Mouse (Mus musculus): ENCODE data around the gene Coil. TPM values are rescaled to one million over a fixed set of nuclear protein-coding genes. Genes with fewer than 3 reads are reported as not detected.

The Coil gene
- polyA plus RNA-seq, 1 experiment = 101 TPM

DNA sequence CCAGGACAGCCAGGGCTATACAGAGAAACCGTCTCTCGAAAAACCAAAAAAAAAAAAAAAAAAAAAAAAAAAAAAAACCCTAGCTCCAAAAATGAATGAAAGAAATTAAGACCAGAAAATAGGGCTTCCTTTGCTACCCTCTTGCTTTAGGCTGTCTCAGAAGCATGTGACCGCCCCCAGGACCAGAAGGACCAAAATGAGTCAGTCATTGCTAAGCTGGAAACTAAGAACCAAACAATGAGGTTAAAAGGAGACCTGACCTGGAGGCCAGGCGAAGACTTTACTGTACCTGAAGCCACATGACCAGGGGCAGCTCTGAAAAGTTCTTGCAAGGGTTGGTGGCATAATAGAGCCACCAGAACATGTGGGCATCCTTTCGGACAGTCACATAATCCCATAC is 17.9 kb upstream of the Coil start:
- H3K27me3 ChIP-seq (ENCODE audit: control insufficient read depth, insufficient read depth, low read length) = no peaks in the 10 kb centered on the region

DNA sequence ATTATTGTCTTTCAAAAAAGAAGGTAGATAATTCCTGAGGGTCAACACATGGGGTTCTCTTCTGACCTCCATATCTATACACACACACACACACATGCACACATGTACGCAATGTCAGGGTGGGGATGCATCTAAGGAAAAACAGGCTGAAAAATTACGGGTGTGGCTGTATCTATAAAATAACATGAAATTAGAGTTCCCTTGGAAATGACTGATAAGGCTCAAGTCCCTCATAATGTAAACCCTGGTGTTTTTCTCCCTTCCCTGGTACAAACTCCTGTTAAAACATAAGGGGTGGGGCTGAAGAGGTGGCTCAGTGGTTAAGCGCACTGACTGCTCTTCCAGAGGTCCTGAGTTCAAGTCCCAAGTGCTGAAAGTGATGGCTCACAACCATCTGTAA is 16.5 kb upstream of the Coil start:
- Histone ChIP-seq H3K27me3 (ENCODE audit: control insufficient read depth, insufficient read depth, low read length) (no peaks in the 10 kb centered on the region), H3K36me3 (ENCODE audit: control insufficient read depth, insufficient read depth, low read length) (peaks cover 2% of the 10 kb centered on the region), H3K4me3 (ENCODE audit: control insufficient read depth, low read depth, low read length) (peak overlapping the region; percentile 13; the same call in 1 of the 2 replicates), H3K27ac (ENCODE audit: control insufficient read depth, insufficient read depth, low read depth, low read length) (no peak overlapping the region), H3K4me1 (ENCODE audit: control insufficient read depth, insufficient read depth, low read length) (no peaks in the 10 kb centered on the region; the same call in 1 of the 2 replicates)
- TF ChIP-seq CTCF (IDR thresholded peaks at IDR 0.05; ENCODE audit: control insufficient read depth, insufficient read depth, insufficient replicate concordance, low read depth, low read length) (no peak), POLR2A (IDR thresholded peaks at IDR 0.05; ENCODE audit: control insufficient read depth, low read depth, low read length) (no peak)

More for the DNA sequence above, 17.9 kb upstream of the Coil start:
- Histone ChIP-seq H3K27ac (ENCODE audit: control insufficient read depth, insufficient read depth, low read depth, low read length) (no peak overlapping the region), H3K4me3 (ENCODE audit: control insufficient read depth, low read depth, low read length) (no peak overlapping the region), H3K4me1 (ENCODE audit: control insufficient read depth, insufficient read depth, low read length) (no peaks in the 10 kb centered on the region; the same call in 1 of the 2 replicates), H3K36me3 (ENCODE audit: control insufficient read depth, insufficient read depth, low read length) (peaks cover 2% of the 10 kb centered on the region)
- no peak for TF ChIP-seq CTCF (IDR thresholded peaks at IDR 0.05; ENCODE audit: control insufficient read depth, insufficient read depth, insufficient replicate concordance, low read depth, low read length)

GRCm38 (mm10) chr11:88954803-88955202 is 15.2 kb upstream of the Coil start:
- peaks cover 1% of the 10 kb centered on the region for H3K36me3 ChIP-seq (ENCODE audit: control insufficient read depth, insufficient read depth, low read length)
- H3K4me1 ChIP-seq (ENCODE audit: control insufficient read depth, insufficient read depth, low read length) = no peaks in the 10 kb centered on the region; the same call in 1 of the 2 replicates
- H3K27me3 ChIP-seq (ENCODE audit: control insufficient read depth, insufficient read depth, low read length) = no peaks in the 10 kb centered on the region
- no peak for TF ChIP-seq CTCF (IDR thresholded peaks at IDR 0.05; ENCODE audit: control insufficient read depth, insufficient read depth, insufficient replicate concordance, low read depth, low read length)
- TF ChIP-seq POLR2A (IDR thresholded peaks at IDR 0.05; ENCODE audit: control insufficient read depth, low read depth, low read length) = no peak
- H3K4me3 ChIP-seq (ENCODE audit: control insufficient read depth, low read depth, low read length) = peak overlapping the region; percentile 90
- H3K27ac ChIP-seq (ENCODE audit: control insufficient read depth, insufficient read depth, low read depth, low read length) = peak overlapping the region; percentile 69

DNA sequence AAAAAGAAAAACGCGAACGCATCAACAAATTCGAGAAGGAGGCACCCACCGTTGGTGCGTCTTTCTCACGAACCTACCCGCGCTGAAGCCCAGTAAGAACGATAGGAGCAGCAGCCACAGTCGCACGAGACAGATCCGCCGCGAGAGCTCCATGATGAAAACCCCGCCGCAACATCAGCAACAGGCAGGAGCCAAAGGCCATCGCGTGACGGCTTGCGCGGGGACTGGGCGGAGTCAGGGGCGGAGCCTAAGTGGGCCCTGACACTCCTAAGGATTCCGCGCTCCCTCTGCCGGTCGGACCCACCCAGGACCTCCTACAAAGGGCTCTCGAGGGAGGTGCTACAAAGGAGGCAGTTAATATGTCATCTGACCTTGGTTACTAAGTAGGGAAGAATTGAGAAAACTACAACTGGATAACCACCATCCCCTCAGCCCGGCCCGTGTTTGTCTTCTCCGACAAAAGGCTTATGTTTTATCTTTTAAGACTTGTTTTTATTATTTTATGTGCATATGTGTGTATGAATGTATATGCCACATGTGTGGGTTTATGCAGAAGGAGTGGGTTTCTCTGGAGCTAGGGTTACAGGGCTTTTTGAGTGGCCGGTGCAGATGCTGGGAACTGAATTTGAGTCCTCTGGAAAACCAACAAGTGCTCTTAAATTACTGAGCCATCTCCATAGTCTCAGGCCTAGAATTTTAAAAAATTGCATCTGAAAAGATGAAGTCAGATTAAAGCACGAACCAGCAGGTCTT is 14.7 kb upstream of the Coil start, which contains the start of gene Scpep1:
Scpep1 (minus strand) TSS at position 249 of the 753 bp plus-strand sequence.
- H3K27ac ChIP-seq (ENCODE audit: control insufficient read depth, insufficient read depth, low read depth, low read length) = peak within 1 kb of the TSS; percentile 69
- no peaks in the 10 kb centered on the region for H3K27me3 ChIP-seq (ENCODE audit: control insufficient read depth, insufficient read depth, low read length)
- peak within 1 kb of the TSS; percentile 90 for H3K4me3 ChIP-seq (ENCODE audit: control insufficient read depth, low read depth, low read length)
- H3K36me3 ChIP-seq (ENCODE audit: control insufficient read depth, insufficient read depth, low read length) = no peaks in the 10 kb centered on the region; the same call in 1 of the 2 replicates
- H3K4me1 ChIP-seq (ENCODE audit: control insufficient read depth, insufficient read depth, low read length) = no peaks in the 10 kb centered on the region; the same call in 1 of the 2 replicates
- TF ChIP-seq CTCF (IDR thresholded peaks at IDR 0.05; ENCODE audit: control insufficient read depth, insufficient read depth, insufficient replicate concordance, low read depth, low read length) (peak; percentile 53; the same call in 1 of the 2 replicates), POLR2A (IDR thresholded peaks at IDR 0.05; ENCODE audit: control insufficient read depth, low read depth, low read length) (peak; percentile 85)

- Histone ChIP-seq H3K27me3 (ENCODE audit: control insufficient read depth, insufficient read depth, low read length) (no peaks in the 10 kb centered on the region), H3K36me3 (ENCODE audit: control insufficient read depth, insufficient read depth, low read length) (no peaks in the 10 kb centered on the region), H3K4me1 (ENCODE audit: control insufficient read depth, insufficient read depth, low read length) (no peaks in the 10 kb centered on the region), H3K4me3 (ENCODE audit: control insufficient read depth, low read depth, low read length) (no peak overlapping the region), H3K27ac (ENCODE audit: control insufficient read depth, insufficient read depth, low read depth, low read length) (no peak overlapping the region)
- no peak for TF ChIP-seq POLR2A (IDR thresholded peaks at IDR 0.05; ENCODE audit: control insufficient read depth, low read depth, low read length)
- no peak for TF ChIP-seq CTCF (IDR thresholded peaks at IDR 0.05; ENCODE audit: control insufficient read depth, insufficient read depth, insufficient replicate concordance, low read depth, low read length)
These were observed 11.2 kb upstream of the Coil start for GRCm38 (mm10) chr11:88958851-88959250.

- no peaks in the 10 kb centered on the region for H3K4me1 ChIP-seq (ENCODE audit: control insufficient read depth, insufficient read depth, low read length)
- TF ChIP-seq POLR2A (IDR thresholded peaks at IDR 0.05; ENCODE audit: control insufficient read depth, low read depth, low read length) = no peak
- no peak for TF ChIP-seq CTCF (IDR thresholded peaks at IDR 0.05; ENCODE audit: control insufficient read depth, insufficient read depth, insufficient replicate concordance, low read depth, low read length)
- H3K36me3 ChIP-seq (ENCODE audit: control insufficient read depth, insufficient read depth, low read length) = no peaks in the 10 kb centered on the region
- H3K27me3 ChIP-seq (ENCODE audit: control insufficient read depth, insufficient read depth, low read length) = no peaks in the 10 kb centered on the region
- H3K4me3 ChIP-seq (ENCODE audit: control insufficient read depth, low read depth, low read length) = no peak within 1 kb of the TSS
- no peak within 1 kb of the TSS for H3K27ac ChIP-seq (ENCODE audit: control insufficient read depth, insufficient read depth, low read depth, low read length)
These were observed 3.1 kb upstream of the Coil start, which contains the start of gene Elobl for GRCm38 (mm10) chr11:88966881-88967361. Elobl (minus strand) TSS chr11:88966931.

All from testis, adult 2 months (tissue).